Mouse (Mus musculus): ENCODE data around the gene Slc9a4. TPM values are rescaled to one million over a fixed set of nuclear protein-coding genes. Genes with fewer than 3 reads are reported as not detected.

Slc9a4 gene
- not detected in 2 replicates for polyA plus RNA-seq (2014; fragmentation: Nextera tagmentation; extraction: Ambion mirVana)

- Histone ChIP-seq H3K27me3 (ENCODE audit: control insufficient read depth, insufficient read depth, low read length) (0 out of 2 replicates have a peak, but pooled peaks cover 2% of the 10 kb centered on the region), H3K36me3 (ENCODE audit: control insufficient read depth, insufficient read depth, low read length) (no peaks in the 10 kb centered on the region), H3K27ac (ENCODE audit: low read depth, low read length) (no peak within 1 kb of the TSS), H3K9ac (ENCODE audit: low read depth, low read length) (no peak within 1 kb of the TSS), H3K4me1 (ENCODE audit: control insufficient read depth, insufficient read depth, low read length) (no peaks in the 10 kb centered on the region), H3K9me3 (replicated peaks; ENCODE audit: control insufficient read depth, low read length) (no peaks in the 10 kb centered on the region), H3K4me2 (peak within 1 kb of the TSS; percentile 25; the same call in 1 of the 2 replicates), H3K4me3 (ENCODE audit: low read depth, low read length) (no peak within 1 kb of the TSS)
- ATAC-seq (replicated peaks; ENCODE audit: insufficient number of reproducible peaks, low FRiP score, low TSS enrichment): no peak
- WGBS (ENCODE audit: insufficient replicate concordance): 18% methylated on average over 7 of the region's 7 CpGs
Measured at GRCm38 (mm10) chr1:40579784-40580183, at the start of gene Slc9a4. Slc9a4 (plus strand) TSS chr1:40580081.

DNA sequence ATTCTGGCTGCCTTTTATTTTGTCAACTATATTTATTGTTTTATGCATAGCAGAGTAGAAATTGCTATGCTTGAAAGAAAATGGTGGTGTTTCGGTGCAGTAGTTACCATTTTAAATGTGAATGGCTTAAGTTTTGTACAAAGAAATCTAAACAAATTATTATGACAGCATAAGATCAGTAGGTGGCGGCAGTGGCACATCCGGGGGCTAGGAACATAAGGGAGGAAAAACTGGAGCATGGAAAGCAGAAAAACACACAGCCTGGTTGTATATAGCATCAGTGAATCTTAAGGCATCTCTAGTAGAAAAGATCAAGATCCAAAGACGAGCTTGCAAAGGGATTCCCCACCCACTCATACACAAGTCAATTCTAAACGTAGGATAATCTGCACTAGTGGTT lies 42.3 kb upstream of the Slc9a4 start:
- Histone ChIP-seq H3K4me2 (no peak overlapping the region), H3K4me3 (ENCODE audit: low read depth, low read length) (no peak overlapping the region), H3K9me3 (replicated peaks; ENCODE audit: control insufficient read depth, low read length) (no peaks in the 10 kb centered on the region), H3K27ac (ENCODE audit: low read depth, low read length) (no peak overlapping the region), H3K27me3 (ENCODE audit: control insufficient read depth, insufficient read depth, low read length) (no peaks in the 10 kb centered on the region), H3K36me3 (ENCODE audit: control insufficient read depth, insufficient read depth, low read length) (no peaks in the 10 kb centered on the region), H3K9ac (ENCODE audit: low read depth, low read length) (no peak overlapping the region), H3K4me1 (ENCODE audit: control insufficient read depth, insufficient read depth, low read length) (no peaks in the 10 kb centered on the region)
- ATAC-seq (replicated peaks; ENCODE audit: insufficient number of reproducible peaks, low FRiP score, low TSS enrichment): no peak
- 75% methylated on average over 5 of the region's 5 CpGs for WGBS (ENCODE audit: insufficient replicate concordance)

- 0% methylated on average over 2 of the region's 2 CpGs for WGBS (ENCODE audit: insufficient replicate concordance)
Measured at GRCm38 (mm10) chr1:40544650-40545049, 35.2 kb upstream of the Slc9a4 start.

GRCm38 (mm10) chr1:40546645-40547044 lies 33.2 kb upstream of the Slc9a4 start:
- Histone ChIP-seq H3K36me3 (ENCODE audit: control insufficient read depth, insufficient read depth, low read length) (no peaks in the 10 kb centered on the region), H3K4me2 (no peak overlapping the region), H3K27ac (ENCODE audit: low read depth, low read length) (no peak overlapping the region), H3K4me3 (ENCODE audit: low read depth, low read length) (no peak overlapping the region), H3K9me3 (replicated peaks; ENCODE audit: control insufficient read depth, low read length) (no peaks in the 10 kb centered on the region), H3K9ac (ENCODE audit: low read depth, low read length) (no peak overlapping the region), H3K4me1 (ENCODE audit: control insufficient read depth, insufficient read depth, low read length) (no peaks in the 10 kb centered on the region), H3K27me3 (ENCODE audit: control insufficient read depth, insufficient read depth, low read length) (no peaks in the 10 kb centered on the region)
- no peak for ATAC-seq (replicated peaks; ENCODE audit: insufficient number of reproducible peaks, low FRiP score, low TSS enrichment)
- 66% methylated on average over 4 of the region's 4 CpGs for WGBS (ENCODE audit: insufficient replicate concordance)

More at GRCm38 (mm10) chr1:40544650-40545049, 35.2 kb upstream of the Slc9a4 start:
- Histone ChIP-seq H3K4me1 (ENCODE audit: control insufficient read depth, insufficient read depth, low read length) (no peaks in the 10 kb centered on the region), H3K9me3 (replicated peaks; ENCODE audit: control insufficient read depth, low read length) (no peaks in the 10 kb centered on the region), H3K27me3 (ENCODE audit: control insufficient read depth, insufficient read depth, low read length) (no peaks in the 10 kb centered on the region), H3K4me3 (ENCODE audit: low read depth, low read length) (no peak overlapping the region), H3K9ac (ENCODE audit: low read depth, low read length) (no peak overlapping the region), H3K27ac (ENCODE audit: low read depth, low read length) (no peak overlapping the region), H3K4me2 (no peak overlapping the region), H3K36me3 (ENCODE audit: control insufficient read depth, insufficient read depth, low read length) (no peaks in the 10 kb centered on the region)
- no peak for ATAC-seq (replicated peaks; ENCODE audit: insufficient number of reproducible peaks, low FRiP score, low TSS enrichment)

DNA sequence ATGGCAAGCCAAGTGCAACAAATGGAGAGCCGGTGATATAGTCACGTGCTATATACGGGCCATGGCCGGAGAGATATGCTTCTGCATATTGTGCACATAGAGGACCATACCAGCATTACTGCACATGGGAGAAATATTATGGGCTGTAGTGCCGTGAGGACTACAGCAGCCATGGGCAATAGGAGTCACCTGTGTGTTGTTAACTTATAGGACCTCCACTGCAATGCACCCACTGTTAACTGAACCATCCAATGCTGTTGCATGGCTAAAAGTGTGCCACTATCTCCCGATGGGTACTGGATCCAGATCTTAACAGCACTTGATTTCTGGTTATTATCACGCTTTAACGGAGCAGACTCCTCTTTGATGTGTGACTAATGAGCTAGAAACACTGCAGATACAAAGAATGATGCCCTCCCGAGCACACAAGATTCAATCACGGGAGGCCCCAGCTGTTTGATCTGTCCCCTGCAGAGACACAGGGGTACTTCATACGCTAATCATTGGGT lies 32.8 kb upstream of the Slc9a4 start:
- Histone ChIP-seq H3K27me3 (ENCODE audit: control insufficient read depth, insufficient read depth, low read length) (no peaks in the 10 kb centered on the region), H3K9me3 (replicated peaks; ENCODE audit: control insufficient read depth, low read length) (no peaks in the 10 kb centered on the region), H3K9ac (ENCODE audit: low read depth, low read length) (no peak overlapping the region), H3K4me2 (no peak overlapping the region), H3K4me3 (ENCODE audit: low read depth, low read length) (no peak overlapping the region), H3K36me3 (ENCODE audit: control insufficient read depth, insufficient read depth, low read length) (no peaks in the 10 kb centered on the region), H3K4me1 (ENCODE audit: control insufficient read depth, insufficient read depth, low read length) (no peaks in the 10 kb centered on the region), H3K27ac (ENCODE audit: low read depth, low read length) (no peak overlapping the region)
- WGBS (ENCODE audit: insufficient replicate concordance): 79% methylated on average over 11 of the region's 11 CpGs
- ATAC-seq (replicated peaks; ENCODE audit: insufficient number of reproducible peaks, low FRiP score, low TSS enrichment): no peak

DNA sequence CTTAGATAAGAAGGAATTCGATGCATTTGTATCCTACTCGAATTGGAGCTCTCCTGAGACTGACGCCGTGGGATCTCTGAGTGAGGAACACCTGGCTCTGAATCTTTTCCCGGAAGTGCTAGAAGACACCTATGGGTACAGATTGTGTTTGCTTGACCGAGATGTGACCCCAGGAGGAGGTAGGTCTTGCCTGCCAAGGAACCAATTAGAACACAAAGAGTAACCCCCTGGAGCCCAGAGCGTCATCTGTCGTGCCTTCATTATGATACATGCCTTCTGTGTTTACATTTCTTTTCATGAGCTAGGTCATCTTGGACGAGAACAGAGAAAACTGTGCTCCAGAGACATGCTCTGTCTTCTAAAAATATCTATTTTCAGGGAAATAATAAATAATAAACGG lies 32.1 kb upstream of the Slc9a4 start:
- Histone ChIP-seq H3K9me3 (replicated peaks; ENCODE audit: control insufficient read depth, low read length) (no peaks in the 10 kb centered on the region), H3K4me1 (ENCODE audit: control insufficient read depth, insufficient read depth, low read length) (no peaks in the 10 kb centered on the region), H3K27me3 (ENCODE audit: control insufficient read depth, insufficient read depth, low read length) (no peaks in the 10 kb centered on the region), H3K4me2 (no peak overlapping the region), H3K27ac (ENCODE audit: low read depth, low read length) (no peak overlapping the region), H3K9ac (ENCODE audit: low read depth, low read length) (no peak overlapping the region), H3K36me3 (ENCODE audit: control insufficient read depth, insufficient read depth, low read length) (no peaks in the 10 kb centered on the region), H3K4me3 (ENCODE audit: low read depth, low read length) (no peak overlapping the region)
- WGBS (ENCODE audit: insufficient replicate concordance): 56% methylated on average over 10 of the region's 10 CpGs
- ATAC-seq (replicated peaks; ENCODE audit: insufficient number of reproducible peaks, low FRiP score, low TSS enrichment): no peak

DNA sequence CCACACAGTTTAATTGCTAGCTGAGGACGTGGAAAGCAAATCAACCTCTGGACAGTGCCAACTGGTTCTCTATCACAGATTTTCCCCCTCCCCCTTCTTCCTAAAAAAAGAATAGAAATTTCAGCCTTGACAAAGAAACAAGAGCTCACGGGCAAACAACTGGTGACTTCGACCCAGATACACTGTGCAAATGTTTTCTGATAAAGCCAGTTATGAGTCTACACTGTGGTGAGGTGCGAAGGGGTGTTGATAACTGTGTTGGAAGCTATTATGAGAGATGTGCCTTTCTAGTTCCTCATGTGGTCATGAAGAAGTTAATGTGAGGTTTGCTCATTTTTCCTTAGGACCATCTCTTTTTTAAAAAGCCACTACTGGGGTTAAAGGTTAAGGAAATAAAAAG lies 10.5 kb upstream of the Slc9a4 start:
- Histone ChIP-seq H3K4me3 (ENCODE audit: low read depth, low read length) (no peak overlapping the region), H3K27ac (ENCODE audit: low read depth, low read length) (no peak overlapping the region), H3K4me2 (no peak overlapping the region), H3K27me3 (ENCODE audit: control insufficient read depth, insufficient read depth, low read length) (no peaks in the 10 kb centered on the region), H3K9ac (ENCODE audit: low read depth, low read length) (no peak overlapping the region), H3K36me3 (ENCODE audit: control insufficient read depth, insufficient read depth, low read length) (no peaks in the 10 kb centered on the region), H3K4me1 (ENCODE audit: control insufficient read depth, insufficient read depth, low read length) (no peaks in the 10 kb centered on the region), H3K9me3 (replicated peaks; ENCODE audit: control insufficient read depth, low read length) (no peaks in the 10 kb centered on the region)
- 64% methylated on average over 4 of the region's 4 CpGs for WGBS (ENCODE audit: insufficient replicate concordance)
- no peak for ATAC-seq (replicated peaks; ENCODE audit: insufficient number of reproducible peaks, low FRiP score, low TSS enrichment)

DNA sequence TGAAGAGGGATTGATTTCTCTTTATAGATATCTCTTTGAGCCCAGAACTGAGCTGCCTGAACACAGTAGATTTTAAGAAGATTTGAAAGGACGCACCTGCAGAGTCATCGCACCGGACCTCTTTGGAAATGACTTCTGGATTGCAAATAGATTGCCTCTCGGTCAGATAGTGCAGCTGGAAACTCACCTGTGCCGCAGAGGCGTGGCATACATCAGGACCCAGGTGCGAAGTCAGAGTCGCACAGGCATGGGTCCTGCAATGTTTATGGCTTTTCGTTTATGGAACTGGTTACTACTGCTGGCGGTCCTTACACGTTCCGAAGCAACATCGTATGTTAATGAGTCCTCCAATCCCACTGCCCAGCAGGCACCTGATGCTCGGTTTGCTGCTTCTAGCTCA lies 388 bp downstream of the Slc9a4 start:
- Histone ChIP-seq H3K27ac (ENCODE audit: low read depth, low read length) (no peak overlapping the region), H3K9me3 (replicated peaks; ENCODE audit: control insufficient read depth, low read length) (no peaks in the 10 kb centered on the region), H3K9ac (ENCODE audit: low read depth, low read length) (no peak overlapping the region), H3K4me3 (ENCODE audit: low read depth, low read length) (no peak overlapping the region), H3K4me2 (no peak overlapping the region), H3K36me3 (ENCODE audit: control insufficient read depth, insufficient read depth, low read length) (no peaks in the 10 kb centered on the region), H3K27me3 (ENCODE audit: control insufficient read depth, insufficient read depth, low read length) (0 out of 2 replicates have a peak, but pooled peaks cover 2% of the 10 kb centered on the region), H3K4me1 (ENCODE audit: control insufficient read depth, insufficient read depth, low read length) (no peaks in the 10 kb centered on the region)
- WGBS (ENCODE audit: insufficient replicate concordance): 63% methylated on average over 14 of the region's 14 CpGs
- no peak for ATAC-seq (replicated peaks; ENCODE audit: insufficient number of reproducible peaks, low FRiP score, low TSS enrichment)

DNA sequence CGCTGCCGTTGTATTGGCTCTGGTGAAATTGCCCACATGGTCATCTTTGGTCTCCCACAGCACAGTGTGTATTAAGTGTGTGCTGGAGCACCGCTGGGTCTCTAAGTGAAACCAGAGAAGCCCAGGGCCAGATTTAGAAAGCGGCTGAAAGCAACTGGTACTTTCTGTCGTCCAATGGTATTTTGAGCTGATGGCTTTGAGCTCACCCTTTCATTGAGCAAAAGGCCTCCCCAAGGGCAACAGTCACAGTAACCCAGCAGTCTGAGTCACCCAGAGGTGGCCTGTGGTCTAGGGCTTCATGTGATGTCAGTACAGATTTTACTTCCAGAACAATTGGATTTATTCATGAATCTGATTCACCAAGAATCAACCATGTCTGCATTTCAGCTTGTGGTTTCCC lies 6.9 kb downstream of the Slc9a4 start:
- 75% methylated on average over 5 of the region's 5 CpGs for WGBS (ENCODE audit: insufficient replicate concordance)
- Histone ChIP-seq H3K4me1 (ENCODE audit: control insufficient read depth, insufficient read depth, low read length) (no peaks in the 10 kb centered on the region), H3K9ac (ENCODE audit: low read depth, low read length) (no peak overlapping the region), H3K36me3 (ENCODE audit: control insufficient read depth, insufficient read depth, low read length) (no peaks in the 10 kb centered on the region), H3K4me2 (no peak overlapping the region), H3K27ac (ENCODE audit: low read depth, low read length) (no peak overlapping the region), H3K4me3 (ENCODE audit: low read depth, low read length) (no peak overlapping the region), H3K9me3 (replicated peaks; ENCODE audit: control insufficient read depth, low read length) (no peaks in the 10 kb centered on the region), H3K27me3 (ENCODE audit: control insufficient read depth, insufficient read depth, low read length) (no peaks in the 10 kb centered on the region)
- ATAC-seq (replicated peaks; ENCODE audit: insufficient number of reproducible peaks, low FRiP score, low TSS enrichment): no peak
